Mouse (Mus musculus): Measurements from ENCODE around the gene Hist1h2af.

- TF ChIP-seq POLR2A (IDR thresholded peaks at IDR 0.05; ENCODE audit: extremely low read depth, insufficient read depth, low read length) (no peak), CTCF (IDR thresholded peaks at IDR 0.05; ENCODE audit: extremely low read depth, insufficient read depth, low read length) (no peak)
Observed at GRCm38 (mm10) chr13:23523976-23524375, 9.7 kb upstream of the Hist1h2af start.
